Mouse (Mus musculus) common myeloid progenitor, adult 5-6 weeks (primary cell): ENCODE measurements around the gene Coro1c. TPM values are rescaled to one million over a fixed set of nuclear protein-coding genes. Genes with fewer than 3 reads are reported as not detected.

Source experiments
- ATAC-seq: replicated peaks from 2 replicates; pipeline ENCODE4 v1.8.0; 2016; ENCODE audit warnings: low read depth, mild to moderate bottlenecking, moderate TSS enrichment, inconsistent platforms; ENCODE audit not compliant: poor library complexity, severe bottlenecking
- total RNA-seq: library from RNA; stranded (forward); fragments of 200-1000, 187-1606 nt; gene quantifications from 2 replicates; pipeline ENCODE4 v1.2.3, GENCODE M21; 2017

Coro1c gene
- total RNA-seq, 1 experiment from 2014 or later = 92.4 TPM

DNA sequence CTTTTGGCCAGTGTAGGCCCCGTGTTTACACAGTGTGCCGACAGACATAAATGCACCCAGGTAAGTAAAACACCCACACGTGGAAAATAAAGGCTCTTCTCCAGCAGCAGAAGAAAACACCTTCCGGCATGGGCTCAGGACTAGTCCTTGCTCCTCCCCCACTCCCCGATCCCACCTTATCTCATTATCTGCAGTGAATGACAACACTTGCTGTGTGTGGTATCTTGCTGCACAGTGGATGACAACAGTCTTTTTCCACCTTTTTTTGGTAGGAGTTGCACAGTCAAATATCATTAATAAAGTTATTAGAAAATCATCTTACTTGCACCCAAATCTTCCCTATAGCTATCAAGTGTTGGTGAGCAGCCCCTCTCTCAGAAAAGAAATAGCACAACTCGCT lies 43.6 kb downstream of the Coro1c start:
- ATAC-seq = no peak

DNA sequence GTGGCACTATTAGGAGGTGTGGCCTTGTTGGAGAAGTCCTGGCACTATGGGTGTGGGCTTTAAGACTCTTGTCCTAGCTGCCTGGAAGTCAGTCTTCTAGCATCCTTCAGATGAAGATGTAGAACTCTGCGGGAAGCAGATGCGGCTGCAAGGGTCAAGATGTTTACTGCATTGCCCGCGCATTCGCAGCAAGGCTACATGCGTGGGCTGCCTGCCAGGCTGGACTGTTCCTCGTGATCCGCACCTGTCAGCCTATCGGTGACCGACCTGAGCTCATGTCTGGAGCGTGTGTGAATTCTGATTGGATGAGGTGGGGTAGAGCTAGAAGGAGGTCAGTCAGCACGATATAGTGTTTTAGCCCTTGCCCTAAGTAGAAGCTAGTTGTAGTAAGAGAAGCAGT lies 44.6 kb downstream of the Coro1c start:
- no peak for ATAC-seq

DNA sequence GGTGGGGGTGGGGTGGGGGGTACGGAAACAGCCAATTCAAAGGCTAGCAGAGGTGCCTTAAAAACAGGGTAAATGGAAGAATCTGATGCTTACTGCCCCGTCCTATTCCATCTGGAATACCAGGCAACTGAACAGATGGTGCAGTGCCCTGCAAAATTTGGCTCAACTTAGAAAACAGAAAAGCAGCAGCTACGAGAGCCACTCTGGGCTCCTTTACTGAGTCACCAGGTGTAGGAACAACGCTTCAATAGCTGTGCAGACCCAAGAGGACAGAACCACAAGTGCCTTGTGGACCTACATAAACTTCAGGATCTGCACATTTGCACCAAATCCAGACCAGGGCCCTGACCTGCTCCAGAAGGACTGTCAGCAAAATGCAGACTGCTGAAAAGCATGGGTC lies 46.1 kb downstream of the Coro1c start:
- ATAC-seq = no peak

DNA sequence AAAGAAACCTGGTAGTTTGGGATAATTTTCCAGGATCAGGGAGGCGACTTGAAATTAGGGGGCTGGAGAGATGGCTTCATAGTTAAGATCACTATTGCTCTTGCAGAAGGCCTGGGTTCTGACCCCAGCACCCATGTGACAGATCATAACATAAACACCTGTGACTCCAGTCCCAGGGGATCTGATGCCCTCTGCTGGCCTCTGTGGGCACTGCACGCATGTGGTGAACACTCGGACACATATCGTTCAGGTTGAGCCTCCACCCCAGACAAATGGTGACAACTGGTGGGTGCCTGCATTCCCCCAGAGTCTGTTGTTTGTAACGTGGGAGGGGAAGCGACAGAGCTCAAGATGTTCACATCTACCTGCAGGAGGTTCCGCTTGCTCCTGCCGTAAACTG lies 47.3 kb downstream of the Coro1c start:
- ATAC-seq = no peak

DNA sequence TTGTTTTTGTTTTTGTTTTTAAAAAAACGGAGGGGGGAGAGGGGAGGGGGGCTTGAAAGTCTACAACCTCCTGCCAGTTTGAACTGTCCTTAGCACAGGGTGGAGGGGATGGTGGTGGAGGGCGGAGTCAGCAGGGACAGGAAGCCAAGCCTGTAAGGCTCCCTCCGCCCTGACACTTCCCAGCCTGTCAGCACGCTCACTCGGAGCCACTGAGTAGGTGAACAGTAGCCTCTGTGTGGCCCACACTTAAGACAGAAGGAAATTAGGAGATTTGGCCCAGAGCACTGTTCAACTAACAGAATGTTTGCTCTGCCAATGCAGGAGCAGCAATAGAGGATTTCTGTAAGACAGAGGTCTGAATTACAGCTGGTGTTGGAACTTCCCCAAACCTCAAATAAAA lies 49.6 kb downstream of the Coro1c start:
- peak; percentile 64 for ATAC-seq

DNA sequence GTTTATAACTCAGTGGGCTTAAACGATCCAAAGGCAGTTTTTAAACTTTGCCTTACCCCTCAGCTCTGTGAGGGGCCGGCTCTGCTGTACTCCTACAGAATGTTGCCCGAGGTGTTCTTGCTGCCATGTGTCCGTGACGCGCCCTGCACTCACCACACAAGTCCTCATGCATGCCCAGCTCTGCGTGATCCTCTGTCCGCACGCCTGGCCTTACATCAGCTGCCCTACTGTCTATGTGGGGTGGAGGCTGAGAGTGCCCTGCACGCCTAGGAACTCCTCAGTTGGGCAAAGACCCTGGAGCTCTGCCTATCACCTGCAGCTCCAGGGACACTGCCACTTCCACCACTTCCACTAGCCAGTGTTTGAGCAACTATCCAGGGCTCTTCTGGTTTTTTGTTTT lies 50.0 kb downstream of the Coro1c start:
- no peak for ATAC-seq

DNA sequence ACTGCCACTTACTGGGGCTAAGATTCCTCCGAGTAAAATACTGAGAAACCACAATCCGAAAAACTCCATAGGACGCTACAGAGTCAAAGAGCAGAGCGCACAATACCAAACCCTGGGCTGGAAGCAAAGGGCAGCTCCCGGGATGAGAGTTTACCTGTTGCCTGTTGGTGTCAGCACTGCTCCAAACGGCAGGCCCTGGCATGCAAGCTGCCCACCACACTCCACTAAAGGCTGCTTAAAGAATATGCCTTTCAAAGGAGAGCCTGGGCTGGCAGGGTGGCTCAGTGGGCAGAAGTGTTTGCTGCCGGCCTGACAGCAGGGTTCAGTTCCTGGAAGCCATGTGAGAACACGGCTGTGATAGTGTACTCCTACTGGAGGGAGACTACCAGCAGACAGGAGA lies 50.9 kb downstream of the Coro1c start:
- ATAC-seq = no peak

DNA sequence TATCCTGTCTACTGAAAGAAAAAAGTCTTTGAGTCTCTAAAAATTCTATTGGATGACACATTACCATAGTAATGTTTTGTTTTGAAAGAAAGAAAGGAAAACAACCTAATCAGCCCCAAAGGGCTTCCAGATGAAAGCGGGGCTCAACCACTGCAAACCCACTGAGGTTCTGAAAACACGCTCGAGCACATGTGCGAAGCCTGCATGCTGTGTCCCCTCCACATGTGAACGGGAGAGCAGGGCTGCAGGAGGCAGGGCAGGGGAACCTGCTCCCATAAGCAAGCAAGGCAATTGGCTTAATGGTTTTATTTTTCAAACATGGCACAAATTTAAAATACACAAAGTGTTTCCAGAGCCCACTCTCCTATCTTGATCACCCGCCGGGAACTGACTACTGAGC lies 51.9 kb downstream of the Coro1c start:
- ATAC-seq = no peak

DNA sequence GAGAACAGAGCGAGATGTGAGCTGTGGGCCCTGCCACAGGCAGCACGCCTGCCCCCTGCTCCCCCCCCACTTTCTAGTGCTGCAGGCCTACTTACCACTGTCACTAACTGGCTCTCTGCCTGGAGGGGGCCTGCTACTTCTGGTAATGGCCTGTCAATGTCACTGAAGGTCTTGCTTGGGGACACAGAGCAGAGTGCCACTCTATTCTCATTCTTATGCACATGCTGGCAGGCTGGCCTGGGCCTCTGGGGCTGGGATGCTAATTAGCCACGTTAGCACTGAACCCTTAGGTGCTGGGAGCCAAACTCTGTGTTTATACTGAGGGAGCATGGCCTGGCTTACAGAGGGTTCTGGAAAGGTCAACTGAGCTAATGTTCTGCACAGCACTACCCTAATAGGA lies 52.9 kb downstream of the Coro1c start:
- no peak for ATAC-seq

DNA sequence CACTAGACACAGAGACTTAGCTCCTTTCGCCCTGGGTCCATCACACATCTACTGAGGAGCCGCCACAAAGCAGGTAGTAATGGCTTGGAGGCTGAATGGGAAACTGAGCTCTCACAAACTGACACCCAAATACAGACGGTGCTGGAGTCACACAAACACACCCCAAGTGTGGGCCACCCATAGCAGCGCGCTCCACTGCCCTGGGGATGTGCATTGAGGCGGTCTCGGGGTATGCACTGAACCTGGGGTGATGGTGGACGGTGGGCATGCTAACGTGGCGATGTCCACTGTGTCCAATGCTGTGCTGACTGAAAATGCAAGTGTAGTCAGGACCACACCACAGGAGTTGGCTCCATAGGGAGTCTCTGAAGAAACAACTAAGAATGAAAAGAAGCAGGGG lies 53.4 kb downstream of the Coro1c start:
- ATAC-seq = no peak

DNA sequence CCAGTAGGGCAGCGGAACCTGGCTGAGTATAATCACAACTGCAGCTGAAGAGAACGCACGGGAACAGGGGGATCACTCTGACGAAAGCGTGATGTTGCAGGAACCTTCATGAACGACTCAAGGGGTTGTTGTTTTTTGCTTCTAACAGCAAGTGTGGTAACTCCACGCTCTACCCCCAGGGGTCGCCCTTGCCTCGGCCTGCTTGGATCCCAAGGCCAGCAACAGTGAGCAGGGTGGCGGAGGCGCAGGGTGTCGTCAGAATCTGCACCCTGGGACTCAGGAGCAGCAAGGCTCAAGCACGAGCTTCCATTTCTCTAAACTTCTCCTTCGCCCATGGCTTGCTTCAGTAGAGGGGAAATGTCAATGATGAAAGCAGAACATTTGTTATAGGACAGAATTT lies 54.1 kb downstream of the Coro1c start:
- ATAC-seq = peak; percentile 85

DNA sequence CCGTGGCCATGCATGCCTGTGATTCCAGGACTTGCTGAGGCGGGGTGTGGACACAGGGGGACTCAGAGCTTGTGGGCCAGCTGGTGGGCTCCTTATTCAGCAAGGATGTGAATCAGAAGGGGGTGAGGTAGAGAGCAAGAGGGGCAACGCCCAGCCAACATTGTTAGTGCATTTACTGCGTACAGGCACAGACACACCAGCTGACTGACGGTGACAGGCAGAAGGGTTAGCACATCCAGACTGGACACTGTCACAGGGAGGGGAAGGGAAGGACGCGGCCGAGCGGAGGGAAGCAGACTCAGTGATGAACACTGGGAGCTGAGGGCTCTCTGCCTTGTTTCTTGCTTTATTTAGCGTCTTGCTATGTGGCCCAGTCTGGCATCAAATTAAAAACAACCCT lies 55.0 kb downstream of the Coro1c start:
- no peak for ATAC-seq

DNA sequence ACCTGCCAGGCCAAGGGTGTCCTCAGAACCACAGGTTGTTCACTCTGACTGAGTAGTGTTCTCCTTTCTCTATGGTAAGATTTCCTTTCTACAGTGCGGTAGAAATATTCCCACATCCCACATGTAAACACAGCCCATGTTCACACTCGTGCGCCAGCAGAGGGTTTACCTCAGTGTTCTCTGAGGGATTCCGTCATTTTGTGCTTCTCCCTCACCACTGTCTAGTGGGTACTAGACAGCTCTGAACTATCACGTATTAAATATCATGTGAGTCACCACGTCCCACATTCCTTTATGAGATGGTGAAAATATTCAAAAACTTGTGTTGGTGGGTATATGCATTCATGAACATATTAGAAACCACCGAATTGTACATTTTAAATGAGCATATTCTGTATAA lies 56.1 kb downstream of the Coro1c start:
- ATAC-seq = no peak

DNA sequence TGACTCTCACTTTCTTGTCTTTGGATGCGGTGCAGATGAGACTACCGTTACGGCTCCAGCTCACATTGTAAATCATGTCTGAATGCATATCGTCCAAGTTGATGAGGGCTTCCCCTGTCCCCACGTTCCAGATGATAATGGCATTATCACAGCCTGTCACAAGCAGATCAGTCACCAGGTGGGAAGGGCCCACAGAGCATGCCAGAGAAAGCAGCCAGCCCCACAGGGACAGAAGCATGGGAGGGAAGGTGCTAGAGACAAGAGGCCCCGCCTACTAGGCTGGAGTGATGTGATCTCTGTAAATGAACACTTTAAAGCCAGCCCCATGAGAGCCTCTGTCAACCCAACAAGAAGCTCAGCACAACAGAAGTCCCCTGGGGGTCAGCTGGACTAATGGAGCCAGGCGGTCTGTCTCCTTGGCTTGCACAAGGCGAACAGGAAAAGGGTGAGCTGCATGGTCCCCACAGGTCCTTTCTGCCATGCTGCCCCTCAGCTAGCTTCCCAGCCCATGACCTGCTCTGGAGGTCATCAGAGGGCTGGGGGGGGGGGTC lies 57.8 kb downstream of the Coro1c start:
- no peak; the same call in 1 of the 2 replicates for ATAC-seq

DNA sequence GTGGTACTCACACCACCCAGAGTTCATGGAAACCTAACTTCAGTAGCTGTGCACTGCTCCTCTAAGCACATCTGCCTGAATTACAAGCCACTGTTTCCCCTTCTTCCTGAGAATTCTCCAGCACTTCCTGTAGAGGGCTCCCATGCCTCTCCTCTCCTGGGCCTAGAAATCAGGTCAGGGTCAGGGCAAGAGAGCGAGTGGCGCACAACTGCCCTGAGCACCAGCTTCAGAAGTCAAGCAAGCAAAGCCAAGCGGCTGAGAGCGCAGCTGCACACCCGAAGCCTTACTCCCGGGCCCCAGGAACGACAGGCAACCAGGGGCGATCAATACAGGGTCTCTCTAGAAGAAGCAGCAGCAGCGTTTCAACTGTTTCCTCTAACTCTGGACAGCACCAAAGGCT lies 60.9 kb downstream of the Coro1c start:
- no peak for ATAC-seq

DNA sequence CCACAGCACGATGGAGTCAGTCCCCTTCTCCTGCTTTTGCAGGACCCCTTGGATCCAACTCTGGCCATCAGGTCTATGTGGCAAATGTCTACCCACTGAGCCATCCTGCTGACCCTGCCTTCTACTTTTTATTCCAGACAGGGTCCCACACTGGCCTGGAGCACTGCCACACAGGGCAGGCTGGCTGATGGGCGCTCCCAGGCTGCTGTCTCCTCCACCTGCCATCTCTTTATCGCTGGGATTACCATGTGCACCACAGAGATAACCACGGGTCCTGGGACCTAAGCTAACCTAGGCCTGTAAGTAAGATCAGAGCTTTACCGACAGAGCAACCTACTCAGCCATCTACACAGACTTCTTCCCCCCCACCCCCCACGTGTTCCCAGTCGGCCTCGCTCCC lies 61.9 kb downstream of the Coro1c start:
- ATAC-seq = no peak

DNA sequence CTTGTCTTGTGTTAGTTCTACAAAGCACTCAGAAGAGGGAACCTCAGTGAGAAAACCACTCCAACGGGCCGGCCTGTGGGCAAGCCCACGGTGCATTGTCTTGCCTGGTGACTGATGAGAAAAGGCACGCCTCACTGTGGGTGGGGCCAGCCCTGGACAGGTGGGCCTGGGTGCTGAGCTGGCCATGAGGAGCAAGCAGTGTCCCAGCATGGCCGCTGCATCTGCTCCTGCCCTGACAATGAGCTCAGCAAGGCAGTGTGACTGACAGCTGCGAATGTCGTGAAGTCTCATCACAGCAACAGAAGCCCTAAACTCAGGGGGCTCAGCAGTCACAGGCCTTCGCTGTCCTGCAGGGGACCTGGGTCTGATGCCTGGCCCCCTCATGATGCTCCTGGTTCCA lies 62.9 kb downstream of the Coro1c start:
- ATAC-seq = no peak

DNA sequence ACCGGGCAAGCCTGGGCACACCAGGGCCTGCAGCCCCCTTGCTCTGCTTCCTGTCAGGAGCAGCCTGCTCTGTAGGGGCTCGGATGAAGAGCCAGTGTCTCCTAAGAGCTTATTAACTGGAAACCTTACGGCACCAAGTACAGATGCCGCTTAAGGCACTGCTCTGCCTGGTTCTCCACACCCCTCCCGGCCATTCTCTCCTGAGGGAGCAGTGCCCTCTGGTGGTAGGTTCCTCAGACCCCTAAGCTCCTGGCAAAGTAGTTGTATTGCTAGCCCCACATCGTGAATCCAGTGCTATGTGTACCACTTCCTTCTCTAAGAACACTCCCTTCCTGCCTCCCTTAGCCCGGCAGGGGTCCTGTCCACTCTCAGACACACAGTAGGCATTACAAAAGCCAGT lies 63.8 kb downstream of the Coro1c start:
- ATAC-seq = peak; percentile 61

DNA sequence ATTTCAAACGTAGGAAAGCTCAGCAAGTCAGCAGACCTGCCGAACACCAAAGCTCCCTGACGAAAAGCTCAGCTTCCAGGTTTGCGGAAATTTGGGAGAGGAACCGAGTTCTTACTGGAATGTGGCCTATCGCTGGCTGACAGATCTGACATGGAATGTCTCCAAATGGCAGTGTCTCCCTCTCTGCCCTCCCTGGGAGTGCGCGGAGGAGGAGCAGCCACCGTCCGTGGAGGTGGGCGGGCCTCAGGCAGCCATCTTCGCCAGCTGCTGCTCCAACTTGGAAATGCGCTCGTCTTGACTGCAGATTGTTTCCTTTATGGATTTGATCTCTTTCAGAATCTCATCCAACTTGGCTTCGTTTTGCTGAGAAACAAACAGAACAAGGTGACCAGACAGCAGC lies 64.5 kb downstream of the Coro1c start:
- no peak for ATAC-seq

DNA sequence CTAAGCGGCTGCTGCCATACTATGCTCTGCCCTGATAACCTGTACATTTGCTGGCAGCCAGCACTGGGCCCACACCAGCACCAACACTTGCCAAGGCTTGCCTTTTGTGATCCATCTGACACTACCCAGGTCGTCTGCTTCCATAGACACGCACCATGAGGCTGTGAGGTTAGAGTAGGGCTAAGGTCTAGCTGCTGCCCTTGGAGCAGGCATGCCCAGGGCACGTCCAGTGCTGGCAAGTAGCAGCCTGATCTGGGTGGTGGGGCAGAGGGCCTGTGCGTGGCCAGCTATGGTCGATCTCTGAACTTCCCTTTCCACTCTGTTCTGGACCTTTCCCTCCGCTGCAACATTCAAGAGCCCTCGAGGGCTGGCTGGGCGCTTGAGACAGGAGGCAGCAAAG lies 65.7 kb downstream of the Coro1c start:
- ATAC-seq = no peak

DNA sequence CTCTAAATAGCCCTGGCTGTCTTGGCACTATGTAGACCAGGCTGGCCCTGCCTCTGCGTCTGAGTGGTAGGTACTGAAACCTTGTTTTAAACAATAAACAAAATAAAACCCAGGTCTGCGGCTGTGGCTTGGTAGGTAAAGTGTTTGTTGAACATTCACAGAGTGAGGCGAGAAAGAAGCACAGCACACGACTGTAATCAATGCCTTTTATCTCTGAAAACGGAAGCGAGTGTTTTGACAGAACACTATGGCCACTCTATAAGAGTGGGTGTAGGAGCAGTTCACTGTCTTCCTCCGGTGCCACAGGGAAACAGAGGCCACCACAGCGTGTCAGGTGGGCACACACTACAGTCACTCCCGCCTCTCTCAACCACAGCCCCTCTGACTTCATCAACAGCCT lies 66.3 kb downstream of the Coro1c start:
- ATAC-seq = no peak; the same call in 1 of the 2 replicates

DNA sequence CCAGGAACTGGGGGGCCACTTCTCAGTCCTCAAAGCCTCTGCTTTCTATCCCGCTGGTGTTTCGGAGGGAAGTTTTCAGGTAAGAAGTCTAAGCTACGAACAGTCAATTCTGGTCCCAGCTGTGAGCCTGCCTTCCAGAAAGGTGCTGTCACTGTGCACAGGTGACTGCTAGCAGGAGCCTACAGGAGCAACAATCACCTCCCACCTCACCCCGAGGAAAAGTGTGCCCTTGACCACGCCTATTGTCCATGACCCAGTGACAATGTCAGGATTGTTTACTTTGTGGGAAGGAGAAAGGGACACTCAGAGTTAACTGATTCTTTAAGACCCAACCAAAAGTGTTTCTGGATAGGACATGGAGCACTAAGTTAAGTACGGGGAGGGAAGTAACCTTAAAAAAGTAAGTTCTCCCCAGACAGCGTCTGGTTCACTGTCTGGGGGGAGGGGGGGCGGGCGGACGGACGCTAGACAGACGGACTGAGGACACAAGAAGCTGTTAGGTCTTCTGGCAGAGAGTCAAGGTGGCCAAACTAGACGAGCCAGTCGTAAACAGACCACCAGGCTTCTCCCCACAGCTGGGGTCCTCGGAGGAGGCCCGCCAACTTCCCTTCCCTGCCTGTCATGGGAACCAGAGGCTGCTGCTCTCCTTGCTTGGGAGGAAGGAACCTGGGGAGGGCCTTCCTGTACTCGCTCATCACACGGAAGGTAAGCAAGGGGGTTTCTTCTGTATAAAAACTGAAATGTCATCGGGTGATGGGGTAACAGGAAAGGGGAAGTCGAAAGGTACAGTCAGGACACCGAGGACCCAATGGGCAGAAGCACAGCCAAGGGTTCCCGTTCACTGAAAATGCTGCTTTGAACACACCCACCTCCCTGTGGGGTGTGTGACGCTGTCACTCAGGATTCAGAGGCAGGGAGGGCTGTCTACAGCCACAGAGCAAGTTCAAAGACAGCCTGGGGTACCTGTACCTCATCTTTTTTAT lies 67.0 kb downstream of the Coro1c start:
- ATAC-seq = peak; percentile 61
